Mouse (Mus musculus) MEL (cell line): ENCODE measurements around the gene Clpp.

Source experiments
- CTCF ChIP-seq, 3 experiments: IDR thresholded peaks in 2 of 3; conservative IDR thresholded peaks in 1 of 3; 2 replicates each; pipeline ENCODE4 v1.5.1; 2011 to 2012; ENCODE audit warnings: low read length in 3 of 3, low read depth in 2 of 3, mild to moderate bottlenecking in 2 of 3, improper control_type of control experiment in 1 of 3, inconsistent platforms in 1 of 3, mixed read lengths in 1 of 3, moderate library complexity in 1 of 3; ENCODE audit not compliant: control insufficient read depth in 1 of 3, insufficient read depth in 1 of 3, poor library complexity in 1 of 3, severe bottlenecking in 1 of 3
- MAFK ChIP-seq: IDR thresholded peaks from 2 replicates; pipeline ENCODE4 v1.6.1; 2011; ENCODE audit warnings: low read depth, mild to moderate bottlenecking, low read length, improper control_type of control experiment, borderline replicate concordance
- POLR2A ChIP-seq, 2 experiments: IDR thresholded peaks; 2 replicates each; pipeline ENCODE4 v1.6.1; 2011 to 2012; ENCODE audit warnings: low read length in 2 of 2, mild to moderate bottlenecking in 2 of 2, control low read depth in 1 of 2, improper control_type of control experiment in 1 of 2, low read depth in 1 of 2, moderate library complexity in 1 of 2; ENCODE audit not compliant: control insufficient read depth in 1 of 2, insufficient read depth in 1 of 2, poor library complexity in 1 of 2

- TF ChIP-seq MAFK (no peak), POLR2A (IDR thresholded peaks at IDR 0.05; ENCODE audit: control insufficient read depth in 1 of 2, insufficient read depth in 1 of 2, low read depth in 1 of 2, low read length in 2 of 2, poor library complexity in 1 of 2) (no peak), CTCF (IDR thresholded peaks at IDR 0.05 in 2 of 3, conservative IDR thresholded peaks at IDR 0.05 in 1 of 3; ENCODE audit: control insufficient read depth in 1 of 3, insufficient read depth in 1 of 3, low read depth in 2 of 3, low read length in 3 of 3, poor library complexity in 1 of 3, severe bottlenecking in 1 of 3) (no peak)
These were observed 29.6 kb downstream of the Clpp start for GRCm38 (mm10) chr17:57019693-57020092.
